Mouse (Mus musculus) intestine, postnatal 0 days (tissue): ENCODE measurements around the gene Aimp2. TPM values are rescaled to one million over a fixed set of nuclear protein-coding genes. Genes with fewer than 3 reads are reported as not detected.

Experiments
- ATAC-seq: fragments of 200-750 bp; cut with Nextera tagmentation; 2 replicates; pipeline ENCODE4 v1.8.0; 2017; ENCODE audit warnings: mild to moderate bottlenecking, moderate TSS enrichment, moderate library complexity
- H3K27ac ChIP-seq: fragments of 300-500 bp; sonication (generic); 2 replicates; pipeline ENCODE4 v1.5.1; 2014; ENCODE audit warnings: mild to moderate bottlenecking, low read depth, low read length, moderate library complexity
- H3K27me3 ChIP-seq: fragments of 300-500 bp; sonication (generic); replicated peaks from 2 replicates; pipeline ENCODE4 v1.6.1; 2014; ENCODE audit warnings: low read length, mixed read lengths; ENCODE audit not compliant: control insufficient read depth, insufficient read depth
- H3K36me3 ChIP-seq: fragments of 300-500 bp; sonication (generic); 2 replicates; pipeline ENCODE4 v1.6.1; 2014; ENCODE audit warnings: mild to moderate bottlenecking, moderate library complexity; ENCODE audit not compliant: control insufficient read depth, insufficient read depth
- H3K4me1 ChIP-seq: fragments of 300-500 bp; sonication (generic); replicated peaks from 2 replicates; pipeline ENCODE4 v1.6.1; 2014; ENCODE audit warnings: antibody characterized with exemption, low read length, mixed read lengths; ENCODE audit not compliant: control insufficient read depth, insufficient read depth
- H3K4me2 ChIP-seq: fragments of 300-500 bp; sonication (generic); replicated peaks from 2 replicates; pipeline ENCODE4 v1.6.1; 2014; ENCODE audit warnings: low read depth, mild to moderate bottlenecking, moderate library complexity
- H3K4me3 ChIP-seq: fragments of 300-500 bp; sonication (generic); 2 replicates; pipeline ENCODE4 v1.5.1; 2014; ENCODE audit warnings: low read depth, low read length
- H3K9ac ChIP-seq: fragments of 300-500 bp; sonication (generic); 2 replicates; pipeline ENCODE4 v1.6.1; 2014; ENCODE audit warnings: mild to moderate bottlenecking, low read depth, low read length
- H3K9me3 ChIP-seq: fragments of 300-500 bp; sonication (generic); 2 replicates; pipeline ENCODE4 v1.6.1; 2016; ENCODE audit warnings: mixed run types; ENCODE audit not compliant: control insufficient read depth
- CTCF ChIP-seq: sonication (generic); IDR thresholded peaks from 2 replicates; pipeline ENCODE4 v1.5.1; 2016; ENCODE audit warnings: low read depth, mild to moderate bottlenecking, control low read depth, antibody characterized with exemption, moderate library complexity
- WGBS: fragments of 180-500 bp; shearing (Covaris S2); extraction: QIAGEN DNeasy Blood & Tissue Kit; methylation state at CpG from one replicate; pipeline ENCODE4 v1.1.7; 2014; 5-methylcytosine and 5-hydroxymethylcytosine counted together
- polyA plus RNA-seq: library from polyadenylated mRNA; unstranded; fragments of >200 nt; fragmentation: Nextera tagmentation; extraction: Ambion mirVana; gene quantifications from 2 replicates; pipeline ENCODE4 v1.2.1, GENCODE M21; 2015

The Aimp2 gene
- polyA plus RNA-seq, 1 experiment from 2014 or later: 58.8 TPM

GRCm38 (mm10) chr5:143892255-143892886 lies 17.3 kb downstream of the Aimp2 start:
- H3K27ac ChIP-seq: no peak overlapping the region
- H3K4me1 ChIP-seq: no peaks in the 10 kb centered on the region
- no peaks in the 10 kb centered on the region for H3K9me3 ChIP-seq
- peaks cover 56% of the 10 kb centered on the region for H3K36me3 ChIP-seq
- no peak overlapping the region for H3K9ac ChIP-seq
- TF ChIP-seq CTCF: peak; percentile 70
- no peak overlapping the region for H3K4me2 ChIP-seq
- 66% methylated on average over 9 of the region's 9 CpGs for WGBS
- peak; percentile 37; the same call in 1 of the 2 replicates for ATAC-seq
- H3K4me3 ChIP-seq: no peak overlapping the region
- H3K27me3 ChIP-seq: no peaks in the 10 kb centered on the region

GRCm38 (mm10) chr5:143890741-143891140 lies 18.9 kb downstream of the Aimp2 start:
- Histone ChIP-seq H3K4me1 (no peaks in the 10 kb centered on the region), H3K27me3 (no peaks in the 10 kb centered on the region), H3K4me3 (no peak overlapping the region), H3K9ac (no peak overlapping the region), H3K36me3 (peaks cover 63% of the 10 kb centered on the region), H3K4me2 (peak overlapping the region; percentile 28; the same call in 1 of the 2 replicates), H3K27ac (peak overlapping the region; percentile 70; the same call in 1 of the 2 replicates), H3K9me3 (no peaks in the 10 kb centered on the region)
- WGBS: 26% methylated on average over 6 of the region's 6 CpGs
- TF ChIP-seq CTCF: no peak
- ATAC-seq: peak; percentile 89

- 97% methylated on average over 3 of the region's 3 CpGs for WGBS
- ATAC-seq: no peak
- H3K4me2 ChIP-seq: no peak overlapping the region
- H3K9me3 ChIP-seq: no peaks in the 10 kb centered on the region
- no peak overlapping the region for H3K9ac ChIP-seq
- H3K36me3 ChIP-seq: peaks cover 82% of the 10 kb centered on the region
- no peaks in the 10 kb centered on the region for H3K27me3 ChIP-seq
- no peak for TF ChIP-seq CTCF
- H3K27ac ChIP-seq: 0 out of 2 replicates have a peak overlapping the region, but pooled peaks have one; percentile 4
- no peak overlapping the region for H3K4me3 ChIP-seq
- no peaks in the 10 kb centered on the region for H3K4me1 ChIP-seq
Observed at GRCm38 (mm10) chr5:143885274-143885673, 24.4 kb downstream of the Aimp2 start.

GRCm38 (mm10) chr5:143874571-143874970 lies 35.1 kb downstream of the Aimp2 start:
- Histone ChIP-seq H3K36me3 (peaks cover 64% of the 10 kb centered on the region), H3K27me3 (no peaks in the 10 kb centered on the region), H3K27ac (no peak overlapping the region), H3K4me1 (no peaks in the 10 kb centered on the region), H3K9me3 (no peaks in the 10 kb centered on the region), H3K9ac (no peak overlapping the region), H3K4me3 (no peak overlapping the region), H3K4me2 (no peak overlapping the region)
- TF ChIP-seq CTCF: no peak
- WGBS: 66% methylated on average over 4 of the region's 4 CpGs
- ATAC-seq: no peak

DNA sequence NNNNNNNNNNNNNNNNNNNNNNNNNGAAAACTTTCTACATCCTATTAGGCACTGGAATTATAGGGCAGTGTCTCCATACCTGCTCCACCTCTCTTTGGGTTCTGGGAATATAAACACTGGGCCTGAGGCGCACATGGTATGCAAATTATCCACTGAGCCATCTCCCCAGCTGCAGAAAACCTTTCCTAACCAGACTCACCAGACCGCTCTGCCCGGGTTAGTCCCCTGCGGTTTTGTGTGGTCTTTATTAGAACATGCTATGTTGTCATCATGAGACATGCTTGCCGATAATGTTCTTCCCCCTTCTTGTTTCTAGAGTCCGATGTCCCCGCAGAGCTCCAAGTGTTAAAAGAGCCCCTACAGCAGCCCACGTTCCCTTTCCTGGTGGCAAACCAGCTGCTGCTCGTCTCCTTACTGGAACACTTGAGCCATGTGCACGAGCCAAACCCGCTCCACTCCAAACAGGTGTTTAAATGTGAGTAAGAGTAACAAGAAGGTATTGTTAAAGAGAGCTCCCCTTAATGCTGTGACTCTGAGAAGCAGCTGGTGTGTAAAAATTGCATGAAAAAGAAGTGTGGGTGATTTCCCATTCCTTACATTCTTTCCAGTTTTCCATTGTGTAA lies 38.0 kb downstream of the Aimp2 start:
- Histone ChIP-seq H3K27ac (no peak overlapping the region), H3K27me3 (no peaks in the 10 kb centered on the region), H3K9me3 (no peaks in the 10 kb centered on the region), H3K4me3 (no peak overlapping the region), H3K4me2 (no peak overlapping the region), H3K9ac (no peak overlapping the region), H3K36me3 (peaks cover 39% of the 10 kb centered on the region), H3K4me1 (no peaks in the 10 kb centered on the region)
- TF ChIP-seq CTCF: no peak
- ATAC-seq: no peak
- 83% methylated on average over 11 of the region's 11 CpGs for WGBS

Other genes starting within 250 kb of the Aimp2 start
- 4.7 and 6.3 TPM in 2 replicates for gene Usp42, start 177.6 kb downstream of the Aimp2 start, polyA plus RNA-seq
- 24.1 and 25.2 TPM in 2 replicates for gene Eif2ak1, start 92.1 kb downstream of the Aimp2 start, polyA plus RNA-seq
- not detected in 2 replicates for gene Ankrd61, start 12.2 kb downstream of the Aimp2 start, polyA plus RNA-seq
- gene Pms2, start 117 bp upstream of the Aimp2 start, polyA plus RNA-seq: 6.4 and 6.8 TPM in 2 replicates
- 0.26 TPM in 1 of 2 replicates, not detected in the other for gene Gm42421, start 18.3 kb upstream of the Aimp2 start, polyA plus RNA-seq
- 0.86 and 1.5 TPM in 2 replicates for gene Rsph10b, start 23.2 kb upstream of the Aimp2 start, polyA plus RNA-seq
- 58.1 and 59.9 TPM in 2 replicates for gene Ccz1, start 105.0 kb upstream of the Aimp2 start, polyA plus RNA-seq
- not detected in 2 replicates for gene Ocm, start 116.8 kb upstream of the Aimp2 start, polyA plus RNA-seq
- 4.9 and 5.8 TPM in 2 replicates for gene Lmtk2, start 190.6 kb upstream of the Aimp2 start, polyA plus RNA-seq